ENCODE assay signal across 13 mouse cellular contexts in genomic region chr3:27473801-27474599, GRCm38 (mm10).
DNase-seq lines count a peak whose midpoint lies in the region; ATAC-seq and TF ChIP-seq lines count a peak whose summit lies in the region.
"Had no signal": no experiment of that assay in that cellular context is flagged by ENCODE, and none has a peak within 500 bp of the region (broad histone marks: within the 10 kb centered on the region; RNA-seq: fewer than 3 reads in every experiment).

No protein-coding gene starts in this region.

- TF ChIP-seq CTCF in liver, adult 2 months (IDR thresholded peaks at IDR 0.05; ENCODE audit: low read depth, low read length) = no peak
- no peak for TF ChIP-seq CTCF in embryonic fibroblast, embryonic 13.5 days (IDR thresholded peaks at IDR 0.05; ENCODE audit: borderline replicate concordance, insufficient read depth, low read length)

- no peaks in the 10 kb centered on the region for H3K27me3 ChIP-seq in liver, adult 2 months (ENCODE audit: control insufficient read depth, insufficient read depth, low read length)
- no peaks in the 10 kb centered on the region for H3K27me3 ChIP-seq in forebrain, embryonic 16.5 days (replicated peaks; ENCODE audit: control insufficient read depth, insufficient read depth, low read length)
- H3K27me3 ChIP-seq: liver, embryonic 13.5 days; neural tube, embryonic 13.5 days had no signal

- peaks cover 3% of the 10 kb centered on the region; the same call in 1 of the 2 replicates for H3K36me3 ChIP-seq in liver, adult 2 months (ENCODE audit: control insufficient read depth, insufficient read depth, low read length)
- no peaks in the 10 kb centered on the region for H3K36me3 ChIP-seq in forebrain, embryonic 16.5 days (ENCODE audit: control insufficient read depth, insufficient read depth)

- intact Hi-C loops in heart, postnatal 10 days (cut with DNase I) = no loop called here

- no peak overlapping the region for H3K27ac ChIP-seq in liver, adult 2 months (replicated peaks; ENCODE audit: insufficient read depth, low read depth, low read length)
- peak overlapping the region; percentile 37; the same call in 1 of the 2 replicates for H3K27ac ChIP-seq in embryonic fibroblast, embryonic 13.5 days (ENCODE audit: insufficient read depth, low read length)
- no peak overlapping the region for H3K27ac ChIP-seq in forebrain, embryonic 16.5 days (ENCODE audit: low read length)
- H3K27ac ChIP-seq: liver, embryonic 13.5 days; neural tube, embryonic 13.5 days; stomach, postnatal 0 days had no signal

- H3K4me1 ChIP-seq in liver, adult 2 months (ENCODE audit: control insufficient read depth, insufficient read depth, low read length) = peaks cover 9% of the 10 kb centered on the region; the same call in 1 of the 2 replicates
- H3K4me1 ChIP-seq in embryonic fibroblast, embryonic 13.5 days (ENCODE audit: control insufficient read depth, insufficient read depth, low read length) = no peaks in the 10 kb centered on the region
- H3K4me1 ChIP-seq in forebrain, embryonic 16.5 days (replicated peaks; ENCODE audit: control insufficient read depth, insufficient read depth, low read length) = peaks cover 9% of the 10 kb centered on the region
- H3K4me1 ChIP-seq: liver, embryonic 13.5 days; megakaryocyte, embryonic 14.5 days; neural tube, embryonic 13.5 days had no signal

- ATAC-seq in forebrain, embryonic 16.5 days = no peak
- ATAC-seq in erythroid progenitor cell, adult 5-6 weeks (replicated peaks; ENCODE audit: low FRiP score, poor library complexity, severe bottlenecking) = no peak
- ATAC-seq: hindbrain, embryonic 16.5 days had no signal

- no peak overlapping the region for H3K4me3 ChIP-seq in liver, adult 2 months (ENCODE audit: insufficient read depth, low read depth, low read length)
- no peak overlapping the region for H3K4me3 ChIP-seq in embryonic fibroblast, embryonic 13.5 days (ENCODE audit: insufficient read depth, low read length)
- H3K4me3 ChIP-seq in forebrain, embryonic 16.5 days (replicated peaks; ENCODE audit: low read length) = no peak overlapping the region
- H3K4me3 ChIP-seq: liver, embryonic 13.5 days; megakaryocyte, embryonic 14.5 days; neural tube, embryonic 13.5 days had no signal

- peak; percentile 79 for DNase-seq in liver, adult 2 months (ENCODE audit: extremely low read depth, low read depth, low spot score)
- DNase-seq in liver = no peak
- peak; percentile 67 to 74 for DNase-seq in heart, postnatal 10 days
- peak; percentile 86 for DNase-seq in kidney, postnatal 14 days
- DNase-seq: cerebellum, adult 9-10 months; liver, embryonic 13.5 days had no signal

- H3K9me3 ChIP-seq in forebrain, embryonic 16.5 days (ENCODE audit: control insufficient read depth, low read length) = no peaks in the 10 kb centered on the region
- H3K9me3 ChIP-seq: liver, embryonic 13.5 days; neural tube, embryonic 13.5 days had no signal

- H3K4me2 ChIP-seq in forebrain, embryonic 16.5 days (ENCODE audit: low read length) = no peak overlapping the region
- H3K4me2 ChIP-seq: liver, embryonic 13.5 days; neural tube, embryonic 13.5 days had no signal

- H3K9ac ChIP-seq in liver, adult 2 months (ENCODE audit: low read depth, low read length) = no peak overlapping the region
- H3K9ac ChIP-seq in forebrain, embryonic 16.5 days (replicated peaks; ENCODE audit: low read depth, low read length) = no peak overlapping the region
- H3K9ac ChIP-seq: liver, embryonic 13.5 days; neural tube, embryonic 13.5 days had no signal

- no peak for TF ChIP-seq POLR2A in liver, adult 2 months (IDR thresholded peaks at IDR 0.05; ENCODE audit: extremely low read depth, insufficient read depth, low read length)
- no peak for TF ChIP-seq POLR2A in embryonic fibroblast, embryonic 13.5 days (IDR thresholded peaks at IDR 0.05; ENCODE audit: low read depth, low read length)

- no peaks in the 10 kb centered on the region; the same call in 1 of the 2 replicates for H3K79me2 ChIP-seq in liver, adult 2 months (ENCODE audit: control insufficient read depth, insufficient read depth, low read length)

- 49% methylated on average over 14 of the region's 14 CpGs for WGBS in liver, adult 2 months
- 94% methylated on average over 14 of the region's 14 CpGs for WGBS in forebrain, embryonic 16.5 days
